Mouse (Mus musculus): ENCODE results near the gene Mamdc4. TPM values are rescaled to one million over a fixed set of nuclear protein-coding genes. Genes with fewer than 3 reads are reported as not detected.

The Mamdc4 gene
- total and polyA plus RNA-seq, 3 experiments, result 17.6 to 21.6 TPM; not detected in 1

DNA sequence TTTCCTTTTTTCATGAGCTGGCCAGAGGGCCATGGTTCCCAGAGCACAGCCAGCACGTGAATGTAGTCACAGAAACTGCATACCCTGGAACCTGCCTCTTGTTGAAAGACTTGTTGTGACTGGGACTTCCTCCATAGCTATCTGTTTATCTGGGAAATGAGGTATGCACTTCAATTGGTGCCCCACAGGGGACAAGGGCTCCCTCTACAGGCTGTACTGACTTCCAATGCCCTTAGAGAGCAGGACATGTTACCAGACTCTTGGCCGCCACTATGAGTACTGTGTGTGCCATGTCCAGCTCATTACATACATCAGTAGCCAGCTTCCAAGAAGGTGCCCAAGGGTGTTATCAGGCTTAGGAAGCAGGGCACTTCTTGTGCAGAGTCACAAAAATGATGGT lies 17.2 kb upstream of the Mamdc4 start:
- Histone ChIP-seq H3K4me1 (ENCODE audit: control insufficient read depth in 1 of 2, insufficient read depth in 2 of 2, low read length in 2 of 2) (no peaks in the 10 kb centered on the region), H3K9me3 (replicated peaks; ENCODE audit: insufficient read depth, low read length) (no peaks in the 10 kb centered on the region), H3K9ac (ENCODE audit: control insufficient read depth, low read depth, low read length, poor library complexity, severe bottlenecking) (no peak overlapping the region), H3K27me3 (ENCODE audit: control insufficient read depth in 1 of 2, insufficient read depth in 2 of 2, low read length in 2 of 2) (no peaks in the 10 kb centered on the region), H3K36me3 (ENCODE audit: control insufficient read depth in 1 of 2, insufficient read depth in 2 of 2, low read length in 2 of 2) (peaks cover 0 to 6% of the 10 kb centered on the region in 2 experiments; a peak in 2 of 4 replicates), H3K27ac (ENCODE audit: control insufficient read depth, low read depth, low read length) (no peak overlapping the region), H3K79me2 (ENCODE audit: control insufficient read depth, insufficient read depth, low read length, poor library complexity) (no peaks in the 10 kb centered on the region), H3K4me3 (ENCODE audit: control insufficient read depth in 1 of 2, insufficient read depth in 1 of 2, low read depth in 2 of 2, low read length in 2 of 2) (no peak overlapping the region)
- no peak for TF ChIP-seq MXI1 (IDR thresholded peaks at IDR 0.05; ENCODE audit: low read depth, low read length)
- TF ChIP-seq CTCF (IDR thresholded peaks at IDR 0.05 in 2 of 3, conservative IDR thresholded peaks at IDR 0.05 in 1 of 3; ENCODE audit: control insufficient read depth in 1 of 3, insufficient read depth in 1 of 3, low read depth in 2 of 3, low read length in 3 of 3, poor library complexity in 1 of 3, severe bottlenecking in 1 of 3), result peak; percentile 66 to 85 (median 67)
- TF ChIP-seq CHD1 (IDR thresholded peaks at IDR 0.05; ENCODE audit: low read depth, low read length), result no peak
- no peak for TF ChIP-seq GABPA (IDR thresholded peaks at IDR 0.05; ENCODE audit: low read depth, low read length)
- TF ChIP-seq MAFK (IDR thresholded peaks at IDR 0.05; ENCODE audit: borderline replicate concordance, low read depth, low read length), result no peak
- TF ChIP-seq ELF1 (IDR thresholded peaks at IDR 0.05; ENCODE audit: low read depth, low read length), result no peak
- no peak for TF ChIP-seq ZMIZ1 (IDR thresholded peaks at IDR 0.05; ENCODE audit: low read depth, low read length)
- TF ChIP-seq GATA1 (IDR thresholded peaks at IDR 0.05; ENCODE audit: low read depth, low read length), result peak; percentile 32; the same call in 1 of the 2 replicates
- TF ChIP-seq ZKSCAN1 (IDR thresholded peaks at IDR 0.05; ENCODE audit: low read depth, low read length), result no peak
- DNase-seq (ENCODE audit: low read depth, low spot score), result peak; percentile 79

DNA sequence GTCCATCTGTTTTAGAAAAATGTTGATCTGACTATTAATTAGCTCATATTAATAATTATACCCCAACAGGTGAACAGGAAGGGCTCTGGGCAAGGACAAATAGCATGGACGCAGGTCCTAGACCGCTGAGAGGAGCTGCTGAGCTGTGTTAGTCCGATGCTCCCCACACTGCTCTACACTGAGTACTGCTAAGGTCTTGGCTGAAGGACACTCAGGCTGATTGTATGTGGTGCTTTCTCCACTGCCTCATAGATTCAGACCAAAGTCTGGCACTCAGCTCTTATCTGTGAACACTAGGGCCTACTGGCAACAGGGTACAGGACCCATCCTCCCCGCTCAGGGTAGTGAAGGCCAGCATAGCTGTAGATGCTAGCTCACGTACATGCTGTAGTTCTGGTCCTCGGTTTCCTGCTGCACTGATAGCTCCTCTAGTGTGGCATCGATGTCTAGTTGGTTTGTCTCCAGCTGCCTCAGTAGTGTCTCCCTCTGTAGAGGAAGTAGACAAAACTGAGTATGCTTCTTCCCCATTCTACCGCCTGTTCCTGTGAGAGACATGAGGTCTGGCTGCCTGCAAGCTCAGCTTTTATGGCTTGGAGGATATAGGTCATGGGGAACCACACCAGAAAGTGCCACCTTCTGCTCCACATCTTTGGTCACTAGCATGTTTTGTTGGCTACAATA lies 13.7 kb upstream of the Mamdc4 start:
- H3K4me3 ChIP-seq (ENCODE audit: control insufficient read depth in 1 of 2, insufficient read depth in 1 of 2, low read depth in 2 of 2, low read length in 2 of 2), result no peak overlapping the region
- no peak for TF ChIP-seq SIN3A (IDR thresholded peaks at IDR 0.05; ENCODE audit: low read length)
- no peaks in the 10 kb centered on the region for H3K27me3 ChIP-seq (ENCODE audit: control insufficient read depth in 1 of 2, insufficient read depth in 2 of 2, low read length in 2 of 2)
- H3K4me1 ChIP-seq (ENCODE audit: control insufficient read depth in 1 of 2, insufficient read depth in 2 of 2, low read length in 2 of 2), result no peaks in the 10 kb centered on the region
- H3K79me2 ChIP-seq (ENCODE audit: control insufficient read depth, insufficient read depth, low read length, poor library complexity), result no peaks in the 10 kb centered on the region
- H3K9me3 ChIP-seq (replicated peaks; ENCODE audit: insufficient read depth, low read length), result no peaks in the 10 kb centered on the region
- peaks cover 0 to 7% of the 10 kb centered on the region in 2 experiments; a peak in 2 of 4 replicates for H3K36me3 ChIP-seq (ENCODE audit: control insufficient read depth in 1 of 2, insufficient read depth in 2 of 2, low read length in 2 of 2)
- no peak overlapping the region for H3K9ac ChIP-seq (ENCODE audit: control insufficient read depth, low read depth, low read length, poor library complexity, severe bottlenecking)
- DNase-seq (ENCODE audit: low read depth, low spot score), result peak; percentile 31
- no peak overlapping the region for H3K27ac ChIP-seq (ENCODE audit: control insufficient read depth, low read depth, low read length)

DNA sequence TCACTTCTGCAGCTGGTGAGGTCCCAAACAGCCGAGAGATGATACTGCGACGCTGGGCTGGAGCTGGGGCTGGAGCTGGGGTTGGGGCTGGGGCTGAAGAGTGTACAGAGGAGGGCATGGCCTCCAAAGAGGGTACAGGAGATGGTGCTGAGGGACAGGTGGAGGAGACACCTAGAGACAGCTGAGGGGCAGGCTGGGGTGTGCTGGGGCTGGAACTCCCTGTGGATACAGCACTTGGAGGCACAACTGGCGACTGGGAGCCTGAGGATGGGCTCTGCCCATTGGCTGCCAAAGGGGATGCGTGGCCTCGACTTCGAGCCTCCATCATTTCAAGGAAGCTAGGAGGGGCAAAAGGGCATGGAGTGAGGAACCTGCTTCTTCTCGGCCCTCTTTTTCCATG lies 12.6 kb upstream of the Mamdc4 start:
- Histone ChIP-seq H3K9ac (ENCODE audit: control insufficient read depth, low read depth, low read length, poor library complexity, severe bottlenecking) (no peak overlapping the region), H3K4me1 (ENCODE audit: control insufficient read depth in 1 of 2, insufficient read depth in 2 of 2, low read length in 2 of 2) (peaks cover 0 to 5% of the 10 kb centered on the region in 2 experiments; a peak in 2 of 4 replicates), H3K9me3 (replicated peaks; ENCODE audit: insufficient read depth, low read length) (no peaks in the 10 kb centered on the region), H3K27ac (ENCODE audit: control insufficient read depth, low read depth, low read length) (no peak overlapping the region), H3K27me3 (ENCODE audit: control insufficient read depth in 1 of 2, insufficient read depth in 2 of 2, low read length in 2 of 2) (no peaks in the 10 kb centered on the region), H3K4me3 (ENCODE audit: control insufficient read depth in 1 of 2, insufficient read depth in 1 of 2, low read depth in 2 of 2, low read length in 2 of 2) (no peak overlapping the region), H3K79me2 (ENCODE audit: control insufficient read depth, insufficient read depth, low read length, poor library complexity) (no peaks in the 10 kb centered on the region), H3K36me3 (ENCODE audit: control insufficient read depth in 1 of 2, insufficient read depth in 2 of 2, low read length in 2 of 2) (peaks cover 3 to 7% of the 10 kb centered on the region in 2 experiments)
- TF ChIP-seq NELFE (IDR thresholded peaks at IDR 0.05; ENCODE audit: low read depth, low read length), result no peak
- TF ChIP-seq BHLHE40 (IDR thresholded peaks at IDR 0.05; ENCODE audit: borderline replicate concordance, low read depth, low read length), result no peak
- TF ChIP-seq ZC3H11A (IDR thresholded peaks at IDR 0.05; ENCODE audit: low read depth, low read length), result no peak
- TF ChIP-seq EP300 (IDR thresholded peaks at IDR 0.05; ENCODE audit: low read depth in 1 of 2, low read length in 2 of 2), result no peak
- no peak for DNase-seq (ENCODE audit: low read depth, low spot score)
